Mouse (Mus musculus): ENCODE data around the gene Ap3d1.

Gene Ap3d1

GRCm38 (mm10) chr10:80704418-80704817, 37.6 kb downstream of the Ap3d1 start:
- no peak for DNase-seq (ENCODE audit: extremely low spot score)

GRCm38 (mm10) chr10:80703643-80704042, 38.4 kb downstream of the Ap3d1 start:
- no peak for DNase-seq (ENCODE audit: extremely low spot score)

- DNase-seq (ENCODE audit: extremely low spot score): peak; percentile 94
Observed at GRCm38 (mm10) chr10:80702536-80703390, 39.3 kb downstream of the Ap3d1 start.

- peak; percentile 99 for DNase-seq (ENCODE audit: extremely low spot score)
Observed at GRCm38 (mm10) chr10:80701721-80702535, 40.1 kb downstream of the Ap3d1 start, which contains the start of the genes Mob3a and Izumo4. TSS of gene Mob3a (minus strand) at chr10:80701977. TSS of gene Izumo4 (plus strand) at chr10:80702184.

- DNase-seq (ENCODE audit: extremely low spot score): no peak
Observed at GRCm38 (mm10) chr10:80700732-80701131, 41.3 kb downstream of the Ap3d1 start.

- DNase-seq (ENCODE audit: extremely low spot score): no peak
Observed at GRCm38 (mm10) chr10:80700038-80700504, 42.0 kb downstream of the Ap3d1 start.

GRCm38 (mm10) chr10:80698605-80699004, 43.5 kb downstream of the Ap3d1 start:
- no peak for DNase-seq (ENCODE audit: extremely low spot score)

GRCm38 (mm10) chr10:80697812-80698211, 44.3 kb downstream of the Ap3d1 start:
- no peak for DNase-seq (ENCODE audit: extremely low spot score)

- DNase-seq (ENCODE audit: extremely low spot score): no peak
Observed at GRCm38 (mm10) chr10:80697393-80697787, 44.7 kb downstream of the Ap3d1 start.

GRCm38 (mm10) chr10:80696502-80697392, 45.3 kb downstream of the Ap3d1 start:
- DNase-seq (ENCODE audit: extremely low spot score): no peak

- DNase-seq (ENCODE audit: extremely low spot score): no peak
Observed at GRCm38 (mm10) chr10:80695801-80696501, 46.1 kb downstream of the Ap3d1 start.

- DNase-seq (ENCODE audit: extremely low spot score): no peak
Observed at GRCm38 (mm10) chr10:80695186-80695585, 46.9 kb downstream of the Ap3d1 start.

- no peak for DNase-seq (ENCODE audit: extremely low spot score)
Observed at GRCm38 (mm10) chr10:80694159-80694938, 47.7 kb downstream of the Ap3d1 start.

GRCm38 (mm10) chr10:80693401-80694045, 48.5 kb downstream of the Ap3d1 start:
- DNase-seq (ENCODE audit: extremely low spot score): no peak

- no peak for DNase-seq (ENCODE audit: extremely low spot score)
Observed at GRCm38 (mm10) chr10:80692249-80693165, 49.6 kb downstream of the Ap3d1 start.

- DNase-seq (ENCODE audit: extremely low spot score): no peak
Observed at GRCm38 (mm10) chr10:80687850-80688249, 54.2 kb downstream of the Ap3d1 start.

- DNase-seq (ENCODE audit: extremely low spot score): no peak
Observed at GRCm38 (mm10) chr10:80686617-80687016, 55.4 kb downstream of the Ap3d1 start.

- no peak for DNase-seq (ENCODE audit: extremely low spot score)
Observed at GRCm38 (mm10) chr10:80684984-80685383, 57.1 kb downstream of the Ap3d1 start.
